Mouse (Mus musculus) kidney, embryonic 16.5 days (tissue): ENCODE data around the gene Wdr64. TPM values are rescaled to one million over a fixed set of nuclear protein-coding genes. Genes with fewer than 3 reads are reported as not detected.

ENCODE experiments used
- ATAC-seq: fragments of 200-750 bp; cut with Nextera tagmentation; 2 replicates; pipeline ENCODE4 v1.8.0; 2017; ENCODE audit warnings: moderate TSS enrichment; ENCODE audit not compliant: low FRiP score, low TSS enrichment
- H3K27ac ChIP-seq: fragments of 300-500 bp; sonication (generic); 2 replicates; pipeline ENCODE4 v1.5.1; 2014; ENCODE audit warnings: low read length
- H3K27me3 ChIP-seq: fragments of 300-500 bp; sonication (generic); 2 replicates; pipeline ENCODE4 v1.6.1; 2014; ENCODE audit warnings: low read length, control low read depth, mixed read lengths; ENCODE audit not compliant: insufficient read depth
- H3K36me3 ChIP-seq: fragments of 300-500 bp; sonication (generic); 2 replicates; pipeline ENCODE4 v1.6.1; 2014; ENCODE audit warnings: low read length, control low read depth, mixed read lengths; ENCODE audit not compliant: insufficient read depth
- H3K4me1 ChIP-seq: fragments of 300-500 bp; sonication (generic); 2 replicates; pipeline ENCODE4 v1.6.1; 2014; ENCODE audit warnings: low read length, control low read depth, mixed read lengths; ENCODE audit not compliant: insufficient read depth
- H3K4me2 ChIP-seq: fragments of 300-500 bp; sonication (generic); replicated peaks from 2 replicates; pipeline ENCODE4 v1.6.1; 2014; ENCODE audit warnings: low read depth, low read length
- H3K4me3 ChIP-seq: fragments of 300-500 bp; sonication (generic); 2 replicates; pipeline ENCODE4 v1.5.1; 2014; ENCODE audit warnings: mild to moderate bottlenecking, low read length
- H3K9ac ChIP-seq: fragments of 300-500 bp; sonication (generic); replicated peaks from 2 replicates; pipeline ENCODE4 v1.6.1; 2014; ENCODE audit warnings: low read length
- H3K9me3 ChIP-seq: fragments of 300-500 bp; sonication (generic); 2 replicates; pipeline ENCODE4 v1.6.1; 2016; ENCODE audit warnings: low read length, control low read depth
- WGBS: fragments of 180-500 bp; shearing (Covaris S2); extraction: QIAGEN DNeasy Blood & Tissue Kit; methylation state at CpG from one replicate; pipeline ENCODE4 v1.1.7; 2014; 5-methylcytosine and 5-hydroxymethylcytosine counted together
- polyA plus RNA-seq: library from polyadenylated mRNA; unstranded; fragments of >200 nt; fragmentation: Nextera tagmentation; extraction: Ambion mirVana; gene quantifications from 2 replicates; pipeline ENCODE4 v1.2.1, GENCODE M21; 2015

Wdr64 gene
- polyA plus RNA-seq, 1 experiment from 2014 or later = not detected

GRCm38 (mm10) chr1:175680995-175681394, 17.4 kb upstream of the Wdr64 start:
- H3K4me1 ChIP-seq = no peaks in the 10 kb centered on the region
- no peak overlapping the region for H3K9ac ChIP-seq
- no peak overlapping the region for H3K4me3 ChIP-seq
- no peak for ATAC-seq
- WGBS = 77% methylated on average over 6 of the region's 6 CpGs
- no peak overlapping the region for H3K4me2 ChIP-seq
- 0 out of 2 replicates have a peak, but pooled peaks cover under 1% of the 10 kb centered on the region for H3K36me3 ChIP-seq
- H3K27ac ChIP-seq = no peak overlapping the region
- no peaks in the 10 kb centered on the region for H3K9me3 ChIP-seq
- no peaks in the 10 kb centered on the region for H3K27me3 ChIP-seq

GRCm38 (mm10) chr1:175691686-175692245, 6.6 kb upstream of the Wdr64 start:
- no peaks in the 10 kb centered on the region for H3K27me3 ChIP-seq
- peak overlapping the region; percentile 73 for H3K4me2 ChIP-seq
- ATAC-seq = no peak
- WGBS = 2% methylated on average over 22 of the region's 22 CpGs
- peaks cover 9% of the 10 kb centered on the region for H3K4me1 ChIP-seq
- peak overlapping the region; percentile 82 for H3K4me3 ChIP-seq
- no peaks in the 10 kb centered on the region for H3K9me3 ChIP-seq
- peaks cover 12% of the 10 kb centered on the region for H3K36me3 ChIP-seq
- H3K9ac ChIP-seq = peak overlapping the region; percentile 87
- H3K27ac ChIP-seq = peak overlapping the region; percentile 86

- ATAC-seq = peak; percentile 98
- peaks cover 8% of the 10 kb centered on the region for H3K36me3 ChIP-seq
- peak within 1 kb of the TSS; percentile 87 for H3K9ac ChIP-seq
- 0% methylated on average over 67 of the region's 73 CpGs for WGBS
- H3K4me3 ChIP-seq = peak within 1 kb of the TSS; percentile 82
- peak within 1 kb of the TSS; percentile 73 for H3K4me2 ChIP-seq
- H3K27ac ChIP-seq = peak within 1 kb of the TSS; percentile 86
- H3K4me1 ChIP-seq = peaks cover 9% of the 10 kb centered on the region
- H3K9me3 ChIP-seq = no peaks in the 10 kb centered on the region
- H3K27me3 ChIP-seq = no peaks in the 10 kb centered on the region
Measured at GRCm38 (mm10) chr1:175692246-175692996, 6.0 kb upstream of the Wdr64 start, which contains the start of the genes Opn3 and Chml. TSS of gene Opn3 (minus strand) at chr1:175692776. TSS of gene Chml (minus strand) at chr1:175692901.

- no peak overlapping the region for H3K27ac ChIP-seq
- ATAC-seq = no peak; the same call in 1 of the 2 replicates
- peak overlapping the region; percentile 82 for H3K4me3 ChIP-seq
- peak overlapping the region; percentile 56 for H3K9ac ChIP-seq
- H3K27me3 ChIP-seq = no peaks in the 10 kb centered on the region
- H3K9me3 ChIP-seq = no peaks in the 10 kb centered on the region
- H3K36me3 ChIP-seq = peaks cover 2% of the 10 kb centered on the region; the same call in 1 of the 2 replicates
- peak overlapping the region; percentile 73 for H3K4me2 ChIP-seq
- peaks cover 9% of the 10 kb centered on the region for H3K4me1 ChIP-seq
- WGBS = 1% methylated on average over 17 of the region's 17 CpGs
Measured at GRCm38 (mm10) chr1:175692997-175693361, 5.4 kb upstream of the Wdr64 start.

- H3K4me3 ChIP-seq = peak overlapping the region; percentile 82
- no peak overlapping the region for H3K27ac ChIP-seq
- WGBS = 41% methylated on average over 12 of the region's 12 CpGs
- H3K9me3 ChIP-seq = no peaks in the 10 kb centered on the region
- H3K4me1 ChIP-seq = peaks cover 9% of the 10 kb centered on the region
- H3K36me3 ChIP-seq = no peaks in the 10 kb centered on the region
- peak overlapping the region; percentile 73 for H3K4me2 ChIP-seq
- H3K27me3 ChIP-seq = no peaks in the 10 kb centered on the region
- peak overlapping the region; percentile 56 for H3K9ac ChIP-seq
- ATAC-seq = peak; percentile 12; the same call in 1 of the 2 replicates
Measured at GRCm38 (mm10) chr1:175693429-175693960, 4.9 kb upstream of the Wdr64 start.

- H3K27me3 ChIP-seq = no peaks in the 10 kb centered on the region
- H3K4me3 ChIP-seq = no peak overlapping the region
- ATAC-seq = no peak
- H3K4me2 ChIP-seq = no peak overlapping the region
- H3K9ac ChIP-seq = no peak overlapping the region
- WGBS = 49% methylated on average over 3 of the region's 3 CpGs
- no peak overlapping the region for H3K27ac ChIP-seq
- H3K4me1 ChIP-seq = no peaks in the 10 kb centered on the region
- H3K9me3 ChIP-seq = no peaks in the 10 kb centered on the region
- no peaks in the 10 kb centered on the region for H3K36me3 ChIP-seq
Measured at GRCm38 (mm10) chr1:175699375-175699774, 982 bp downstream of the Wdr64 start.

GRCm38 (mm10) chr1:175699796-175700195, 1.4 kb downstream of the Wdr64 start:
- Histone ChIP-seq H3K27me3 (no peaks in the 10 kb centered on the region), H3K4me1 (no peaks in the 10 kb centered on the region), H3K9me3 (no peaks in the 10 kb centered on the region), H3K9ac (no peak overlapping the region), H3K4me2 (no peak overlapping the region), H3K27ac (no peak overlapping the region), H3K4me3 (no peak overlapping the region), H3K36me3 (no peaks in the 10 kb centered on the region)
- ATAC-seq = peak; percentile 81; the same call in 1 of the 2 replicates
- WGBS = 24% methylated on average over 4 of the region's 4 CpGs

GRCm38 (mm10) chr1:175701145-175701544, 2.8 kb downstream of the Wdr64 start:
- Histone ChIP-seq H3K36me3 (no peaks in the 10 kb centered on the region), H3K9me3 (no peaks in the 10 kb centered on the region), H3K4me2 (no peak overlapping the region), H3K27me3 (no peaks in the 10 kb centered on the region), H3K27ac (no peak overlapping the region), H3K4me3 (no peak overlapping the region), H3K9ac (no peak overlapping the region), H3K4me1 (no peaks in the 10 kb centered on the region)
- no peak for ATAC-seq
- WGBS = 73% methylated on average over 4 of the region's 4 CpGs

GRCm38 (mm10) chr1:175707599-175707998, 9.2 kb downstream of the Wdr64 start:
- Histone ChIP-seq H3K4me2 (no peak overlapping the region), H3K9ac (no peak overlapping the region), H3K27ac (no peak overlapping the region), H3K9me3 (no peaks in the 10 kb centered on the region), H3K27me3 (no peaks in the 10 kb centered on the region), H3K36me3 (no peaks in the 10 kb centered on the region), H3K4me1 (no peaks in the 10 kb centered on the region), H3K4me3 (no peak overlapping the region)
- 46% methylated on average over 5 of the region's 5 CpGs for WGBS
- ATAC-seq = peak; percentile 78; the same call in 1 of the 2 replicates

GRCm38 (mm10) chr1:175708013-175708412, 9.6 kb downstream of the Wdr64 start:
- Histone ChIP-seq H3K9ac (no peak overlapping the region), H3K9me3 (no peaks in the 10 kb centered on the region), H3K27ac (no peak overlapping the region), H3K27me3 (no peaks in the 10 kb centered on the region), H3K4me2 (no peak overlapping the region), H3K36me3 (no peaks in the 10 kb centered on the region), H3K4me1 (no peaks in the 10 kb centered on the region), H3K4me3 (no peak overlapping the region)
- ATAC-seq = no peak; the same call in 1 of the 2 replicates
